Mouse (Mus musculus) heart, adult 2 months (tissue): ENCODE measurements around the gene Cyp4a12a.
"Not testable (repeated sequence)": the region's sequence is repeated elsewhere in the genome, so short reads cannot be mapped to it uniquely, and the experiment has no call there.

ENCODE experiments used
- CTCF ChIP-seq: fragments of 200-600 bp; IDR thresholded peaks from 2 replicates; pipeline ENCODE4 v1.8.1; 2022; ENCODE audit warnings: antibody characterized with exemption, mild to moderate bottlenecking, moderate library complexity
- POLR2A ChIP-seq: fragments of 200-500 bp; IDR thresholded peaks from 2 replicates; pipeline ENCODE4 v1.6.1; 2011; ENCODE audit warnings: mild to moderate bottlenecking, low read depth, low read length, control low read depth; ENCODE audit not compliant: insufficient read depth

- not testable (repeated sequence) for TF ChIP-seq CTCF, POLR2A
Observed at GRCm38 (mm10) chr4:115365624-115366023, 66.8 kb downstream of the Cyp4a12a start.
